Mouse (Mus musculus): ENCODE measurements around the gene Plagl2. TPM values are rescaled to one million over a fixed set of nuclear protein-coding genes. Genes with fewer than 3 reads are reported as not detected.
"Not testable (repeated sequence)": the region's sequence is repeated elsewhere in the genome, so short reads cannot be mapped to it uniquely, and the experiment has no call there.

The Plagl2 gene
- 30.5 and 31.7 TPM in 2 replicates for polyA plus RNA-seq (2016; fragmentation: Nextera tagmentation; extraction: Ambion mirVana)

GRCm38 (mm10) chr2:153241250-153242014, at the start of gene Plagl2, which contains the start of gene Pofut1:
Gene Plagl2 (minus strand): TSS chr2:153241426.
Gene Pofut1 (plus strand): TSS chr2:153241533.
- WGBS, result under 1% methylated on average over 69 of the region's 72 CpGs

GRCm38 (mm10) chr2:153287835-153288234, 46.6 kb upstream of the Plagl2 start:
- no peaks in the 10 kb centered on the region for H3K9me3 ChIP-seq
- DNase-seq (ENCODE audit: extremely low spot score, low spot score), result no peak
- no peaks in the 10 kb centered on the region for H3K36me3 ChIP-seq (replicated peaks)
- WGBS, result 88% methylated on average over 6 of the region's 6 CpGs
- H3K4me3 ChIP-seq, result no peak overlapping the region
- peaks cover 24% of the 10 kb centered on the region for H3K4me1 ChIP-seq
- H3K27ac ChIP-seq, result no peak overlapping the region
- no peaks in the 10 kb centered on the region for H3K27me3 ChIP-seq (ENCODE audit: poor library complexity, severe bottlenecking)

More at GRCm38 (mm10) chr2:153241250-153242014, at the start of gene Plagl2, which contains the start of gene Pofut1:
- peak within 1 kb of the TSS; percentile 100 for H3K27ac ChIP-seq
- H3K27me3 ChIP-seq (ENCODE audit: poor library complexity, severe bottlenecking), result no peaks in the 10 kb centered on the region
- peak within 1 kb of the TSS; percentile 98 for H3K4me3 ChIP-seq
- no peaks in the 10 kb centered on the region for H3K9me3 ChIP-seq
- peak; percentile 84 for DNase-seq (ENCODE audit: extremely low spot score, low spot score)
- H3K36me3 ChIP-seq (replicated peaks), result peaks cover 57% of the 10 kb centered on the region
- peaks cover 47% of the 10 kb centered on the region for H3K4me1 ChIP-seq

GRCm38 (mm10) chr2:153286524-153286923, 45.3 kb upstream of the Plagl2 start:
- DNase-seq (ENCODE audit: extremely low spot score, low spot score), result no peak

GRCm38 (mm10) chr2:153283919-153284318, 42.7 kb upstream of the Plagl2 start:
- no peaks in the 10 kb centered on the region for H3K9me3 ChIP-seq
- no peak overlapping the region for H3K27ac ChIP-seq
- no peak overlapping the region for H3K4me3 ChIP-seq
- no peak for DNase-seq (ENCODE audit: extremely low spot score, low spot score)
- H3K36me3 ChIP-seq (replicated peaks), result no peaks in the 10 kb centered on the region
- H3K27me3 ChIP-seq (ENCODE audit: poor library complexity, severe bottlenecking), result no peaks in the 10 kb centered on the region
- no peaks in the 10 kb centered on the region for H3K4me1 ChIP-seq
- WGBS, result 89% methylated on average over 6 of the region's 6 CpGs

More at GRCm38 (mm10) chr2:153286524-153286923, 45.3 kb upstream of the Plagl2 start:
- H3K9me3 ChIP-seq, result no peaks in the 10 kb centered on the region
- no peak overlapping the region for H3K4me3 ChIP-seq
- no peak overlapping the region for H3K27ac ChIP-seq
- no peaks in the 10 kb centered on the region for H3K27me3 ChIP-seq (ENCODE audit: poor library complexity, severe bottlenecking)
- 85% methylated on average over 4 of the region's 4 CpGs for WGBS
- H3K36me3 ChIP-seq (replicated peaks), result no peaks in the 10 kb centered on the region
- peaks cover 11% of the 10 kb centered on the region for H3K4me1 ChIP-seq

GRCm38 (mm10) chr2:153278357-153278756, 37.1 kb upstream of the Plagl2 start:
- no peak overlapping the region for H3K27ac ChIP-seq
- no peaks in the 10 kb centered on the region for H3K27me3 ChIP-seq (ENCODE audit: poor library complexity, severe bottlenecking)
- H3K4me1 ChIP-seq, result peaks cover 5% of the 10 kb centered on the region; the same call in 1 of the 2 replicates
- no peaks in the 10 kb centered on the region for H3K9me3 ChIP-seq
- 89% methylated on average over 5 of the region's 5 CpGs for WGBS
- H3K4me3 ChIP-seq, result no peak overlapping the region
- no peaks in the 10 kb centered on the region for H3K36me3 ChIP-seq (replicated peaks)
- DNase-seq (ENCODE audit: extremely low spot score, low spot score), result no peak

GRCm38 (mm10) chr2:153276846-153277245, 35.6 kb upstream of the Plagl2 start:
- not testable (repeated sequence) for H3K36me3 ChIP-seq (replicated peaks); H3K27ac ChIP-seq; DNase-seq (ENCODE audit: extremely low spot score, low spot score); H3K9me3 ChIP-seq; H3K4me3 ChIP-seq; H3K27me3 ChIP-seq (ENCODE audit: poor library complexity, severe bottlenecking)
- WGBS, result 94% methylated on average over 5 of the region's 5 CpGs
- H3K4me1 ChIP-seq, result peaks cover 10% of the 10 kb centered on the region

GRCm38 (mm10) chr2:153276440-153276839, 35.2 kb upstream of the Plagl2 start:
- Histone ChIP-seq H3K36me3 (replicated peaks) (no peaks in the 10 kb centered on the region), H3K27me3 (ENCODE audit: poor library complexity, severe bottlenecking) (no peaks in the 10 kb centered on the region)

GRCm38 (mm10) chr2:153275577-153275976, 34.4 kb upstream of the Plagl2 start:
- not testable (repeated sequence) for H3K4me3 ChIP-seq; DNase-seq (ENCODE audit: extremely low spot score, low spot score); H3K27ac ChIP-seq; H3K9me3 ChIP-seq; H3K36me3 ChIP-seq (replicated peaks); H3K27me3 ChIP-seq (ENCODE audit: poor library complexity, severe bottlenecking)
- 92% methylated on average over 3 of the region's 3 CpGs for WGBS
- H3K4me1 ChIP-seq, result peaks cover 10% of the 10 kb centered on the region

More at GRCm38 (mm10) chr2:153276440-153276839, 35.2 kb upstream of the Plagl2 start:
- no peaks in the 10 kb centered on the region for H3K9me3 ChIP-seq
- H3K4me3 ChIP-seq, result no peak overlapping the region
- no peak for DNase-seq (ENCODE audit: extremely low spot score, low spot score)
- H3K4me1 ChIP-seq, result peaks cover 10% of the 10 kb centered on the region
- no peak overlapping the region for H3K27ac ChIP-seq
- 94% methylated on average over 8 of the region's 8 CpGs for WGBS

GRCm38 (mm10) chr2:153274919-153275247, 33.7 kb upstream of the Plagl2 start:
- WGBS, result 82% methylated on average over 6 of the region's 6 CpGs
- Histone ChIP-seq H3K27ac (no peak overlapping the region), H3K27me3 (ENCODE audit: poor library complexity, severe bottlenecking) (no peaks in the 10 kb centered on the region), H3K9me3 (no peaks in the 10 kb centered on the region), H3K36me3 (replicated peaks) (no peaks in the 10 kb centered on the region), H3K4me3 (no peak overlapping the region), H3K4me1 (peaks cover 13% of the 10 kb centered on the region)
- DNase-seq (ENCODE audit: extremely low spot score, low spot score), result no peak

GRCm38 (mm10) chr2:153274200-153274918, 33.1 kb upstream of the Plagl2 start:
- WGBS, result 76% methylated on average over 6 of the region's 6 CpGs
- peaks cover 16% of the 10 kb centered on the region for H3K4me1 ChIP-seq
- not testable (repeated sequence) for H3K27ac ChIP-seq; H3K9me3 ChIP-seq; DNase-seq (ENCODE audit: extremely low spot score, low spot score); H3K36me3 ChIP-seq (replicated peaks); H3K27me3 ChIP-seq (ENCODE audit: poor library complexity, severe bottlenecking); H3K4me3 ChIP-seq

- DNase-seq (ENCODE audit: extremely low spot score, low spot score); H3K9me3 ChIP-seq; H3K4me3 ChIP-seq; H3K27ac ChIP-seq; H3K27me3 ChIP-seq (ENCODE audit: poor library complexity, severe bottlenecking): not testable (repeated sequence)
- Histone ChIP-seq H3K4me1 (peaks cover 16% of the 10 kb centered on the region), H3K36me3 (replicated peaks) (peaks cover 22% of the 10 kb centered on the region)
- 71% methylated on average over 8 of the region's 8 CpGs for WGBS
Measured at GRCm38 (mm10) chr2:153270231-153270915, 29.1 kb upstream of the Plagl2 start.

GRCm38 (mm10) chr2:153267331-153267730, 26.1 kb upstream of the Plagl2 start:
- WGBS, result 89% methylated on average over 2 of the region's 2 CpGs
- no peak for DNase-seq (ENCODE audit: extremely low spot score, low spot score)
- peaks cover 51% of the 10 kb centered on the region for H3K36me3 ChIP-seq (replicated peaks)

More at GRCm38 (mm10) chr2:153267331-153267730, 26.1 kb upstream of the Plagl2 start:
- no peaks in the 10 kb centered on the region for H3K9me3 ChIP-seq
- no peaks in the 10 kb centered on the region for H3K27me3 ChIP-seq (ENCODE audit: poor library complexity, severe bottlenecking)
- H3K27ac ChIP-seq, result no peak overlapping the region
- H3K4me3 ChIP-seq, result no peak overlapping the region
- peaks cover 6% of the 10 kb centered on the region for H3K4me1 ChIP-seq

Data from forebrain, embryonic 10.5 days (tissue).